Mouse (Mus musculus) myocyte (in vitro differentiated cells): Measurements from ENCODE around the gene Ppp1r10. TPM values are rescaled to one million over a fixed set of nuclear protein-coding genes. Genes with fewer than 3 reads are reported as not detected.
"Not testable (repeated sequence)": the region's sequence is repeated elsewhere in the genome, so short reads cannot be mapped to it uniquely, and the experiment has no call there.

Source experiments
- H3K27me3 ChIP-seq: one replicate; pipeline ENCODE4 v1.6.1; 2011; ENCODE audit not compliant: control insufficient read depth, insufficient read depth, insufficient read length
- H3K36me3 ChIP-seq: one replicate; pipeline ENCODE4 v1.6.1; 2011; ENCODE audit not compliant: control insufficient read depth, insufficient read depth
- H3K4me2 ChIP-seq: one replicate; pipeline ENCODE4 v1.6.1; 2011; ENCODE audit warnings: low read depth, control low read depth
- H3K4me3 ChIP-seq: one replicate; pipeline ENCODE4 v1.5.1; 2011; ENCODE audit warnings: mild to moderate bottlenecking, control low read depth, moderate library complexity
- H3K79me2 ChIP-seq: one replicate; pipeline ENCODE4 v1.6.1; 2011; ENCODE audit not compliant: control insufficient read depth, insufficient read depth
- H3ac ChIP-seq: one replicate; pipeline ENCODE4 v1.6.1; 2011; ENCODE audit not compliant: control insufficient read depth, insufficient read length
- CEBPB ChIP-seq: IDR thresholded peaks from 2 replicates; pipeline ENCODE4 v1.6.1; 2011; ENCODE audit warnings: mild to moderate bottlenecking, moderate library complexity; ENCODE audit not compliant: poor library complexity, insufficient read depth, severe bottlenecking
- E2F4 ChIP-seq: IDR thresholded peaks from one replicate; pipeline ENCODE4 v1.6.1; 2011; ENCODE audit warnings: mild to moderate bottlenecking, control low read depth, moderate library complexity; ENCODE audit not compliant: insufficient read depth
- MAX ChIP-seq: IDR thresholded peaks from one replicate; pipeline ENCODE4 v1.6.1; 2011; ENCODE audit warnings: low read depth, mild to moderate bottlenecking, control low read depth
- MYOD1 ChIP-seq, 3 experiments: IDR thresholded peaks; one replicate each; pipeline ENCODE4 v1.6.1; 2011; ENCODE audit warnings: control low read depth in 2 of 3, low read depth in 2 of 3, mild to moderate bottlenecking in 2 of 3, moderate library complexity in 1 of 3; ENCODE audit not compliant: insufficient read length in 2 of 3, control insufficient read depth in 1 of 3
- MYOG ChIP-seq, 3 experiments: IDR thresholded peaks; one replicate each; pipeline ENCODE4 v1.6.1; 2011; ENCODE audit warnings: control low read depth in 2 of 3, low read depth in 2 of 3, mild to moderate bottlenecking in 2 of 3; ENCODE audit not compliant: insufficient read length in 2 of 3, control insufficient read depth in 1 of 3, insufficient read depth in 1 of 3
- POLR2A ChIP-seq: IDR thresholded peaks from one replicate; pipeline ENCODE4 v1.6.1; 2011; ENCODE audit warnings: low read depth, mild to moderate bottlenecking, control low read depth, moderate library complexity; ENCODE audit not compliant: insufficient read length
- POLR2AphosphoS2 ChIP-seq: IDR thresholded peaks from one replicate; pipeline ENCODE4 v1.6.1; 2011; ENCODE audit warnings: low read depth, control low read depth; ENCODE audit not compliant: insufficient read length
- REST ChIP-seq: IDR thresholded peaks from one replicate; pipeline ENCODE4 v1.6.1; 2011; ENCODE audit warnings: mild to moderate bottlenecking, control low read depth, moderate library complexity; ENCODE audit not compliant: insufficient read depth, insufficient read length
- SRF ChIP-seq: IDR thresholded peaks from one replicate; pipeline ENCODE4 v1.6.1; 2011; ENCODE audit warnings: low read depth; ENCODE audit not compliant: control insufficient read depth, insufficient read length
- TCF12 ChIP-seq: IDR thresholded peaks from one replicate; pipeline ENCODE4 v1.6.1; 2011; ENCODE audit warnings: mild to moderate bottlenecking, control low read depth; ENCODE audit not compliant: poor library complexity, insufficient read depth, severe bottlenecking
- TCF3 ChIP-seq: IDR thresholded peaks from one replicate; pipeline ENCODE4 v1.6.1; 2011; ENCODE audit warnings: low read depth, control low read depth; ENCODE audit not compliant: insufficient read length
- USF1 ChIP-seq: IDR thresholded peaks from one replicate; pipeline ENCODE4 v1.6.1; 2011; ENCODE audit warnings: low read depth, mild to moderate bottlenecking, control low read depth, moderate library complexity
- polyA plus RNA-seq: library from polyadenylated mRNA; unstranded; fragments of >200 nt; fragmentation: generic; extraction: Trizol; gene quantifications from one replicate; pipeline ENCODE4 v1.2.1, GENCODE M21; 2012; ENCODE audit warnings: missing spikeins

Gene Ppp1r10
- polyA plus RNA-seq, 1 experiment = 32.9 TPM

GRCm38 (mm10) chr17:35929534-35929933, 13.3 kb downstream of the Ppp1r10 start:
- Histone ChIP-seq H3K79me2 (no peaks in the 10 kb centered on the region), H3K4me3 (no peak overlapping the region), H3K27me3 (no peaks in the 10 kb centered on the region), H3K36me3 (peaks cover 39% of the 10 kb centered on the region), H3K4me2 (no peak overlapping the region), H3ac (no peak overlapping the region)
- TF ChIP-seq REST (no peak), CEBPB (no peak), USF1 (no peak), E2F4 (no peak), SRF (no peak), TCF3 (no peak), MYOD1 (IDR thresholded peaks at IDR 0.05; ENCODE audit: control insufficient read depth in 1 of 3, insufficient read length in 2 of 3, low read depth in 2 of 3) (no peak), TCF12 (no peak), MYOG (IDR thresholded peaks at IDR 0.05; ENCODE audit: control insufficient read depth in 1 of 3, insufficient read depth in 1 of 3, insufficient read length in 2 of 3, low read depth in 2 of 3) (no peak), MAX (no peak)

GRCm38 (mm10) chr17:35930627-35931026, 14.4 kb downstream of the Ppp1r10 start:
- no peaks in the 10 kb centered on the region for H3K27me3 ChIP-seq
- H3ac ChIP-seq = no peak overlapping the region
- H3K79me2 ChIP-seq = no peaks in the 10 kb centered on the region
- peaks cover 37% of the 10 kb centered on the region for H3K36me3 ChIP-seq
- H3K4me3 ChIP-seq = no peak overlapping the region
- no peak overlapping the region for H3K4me2 ChIP-seq
- no peak for TF ChIP-seq CEBPB
- TF ChIP-seq MAX = no peak
- TF ChIP-seq REST = no peak
- no peak for TF ChIP-seq E2F4
- TF ChIP-seq USF1 = no peak
- TF ChIP-seq MYOD1 (IDR thresholded peaks at IDR 0.05; ENCODE audit: control insufficient read depth in 1 of 3, insufficient read length in 2 of 3, low read depth in 2 of 3) = no peak
- no peak for TF ChIP-seq SRF
- no peak for TF ChIP-seq TCF3
- TF ChIP-seq POLR2AphosphoS2 = peak; percentile 67
- TF ChIP-seq POLR2A = peak; percentile 2
- no peak for TF ChIP-seq MYOG (IDR thresholded peaks at IDR 0.05; ENCODE audit: control insufficient read depth in 1 of 3, insufficient read depth in 1 of 3, insufficient read length in 2 of 3, low read depth in 2 of 3)
- TF ChIP-seq TCF12 = no peak

GRCm38 (mm10) chr17:35932608-35933007, 16.4 kb downstream of the Ppp1r10 start:
- H3K27me3 ChIP-seq = no peaks in the 10 kb centered on the region
- peaks cover 24% of the 10 kb centered on the region for H3K36me3 ChIP-seq
- no peak for TF ChIP-seq USF1
- TF ChIP-seq POLR2AphosphoS2 = peak; percentile 61
- H3K4me3 ChIP-seq = no peak overlapping the region
- no peak overlapping the region for H3ac ChIP-seq
- no peaks in the 10 kb centered on the region for H3K79me2 ChIP-seq
- no peak overlapping the region for H3K4me2 ChIP-seq

- not testable (repeated sequence) for H3K4me2 ChIP-seq
Measured at GRCm38 (mm10) chr17:35935763-35936162, 19.5 kb downstream of the Ppp1r10 start.

GRCm38 (mm10) chr17:35937700-35938348, 21.6 kb downstream of the Ppp1r10 start:
- TF ChIP-seq MYOG (IDR thresholded peaks at IDR 0.05; ENCODE audit: control insufficient read depth in 1 of 3, insufficient read depth in 1 of 3, insufficient read length in 2 of 3, low read depth in 2 of 3) (no peak), CEBPB (no peak), TCF12 (no peak), POLR2AphosphoS2 (no peak), MAX (no peak), POLR2A (no peak), TCF3 (no peak), REST (no peak), MYOD1 (IDR thresholded peaks at IDR 0.05; ENCODE audit: control insufficient read depth in 1 of 3, insufficient read length in 2 of 3, low read depth in 2 of 3) (no peak), SRF (no peak), E2F4 (no peak), USF1 (no peak)
- Histone ChIP-seq H3K4me2 (no peak overlapping the region), H3K27me3 (no peaks in the 10 kb centered on the region), H3K36me3 (no peaks in the 10 kb centered on the region), H3K4me3 (no peak overlapping the region), H3K79me2 (no peaks in the 10 kb centered on the region), H3ac (no peak overlapping the region)

More at GRCm38 (mm10) chr17:35935763-35936162, 19.5 kb downstream of the Ppp1r10 start:
- H3K27me3 ChIP-seq, H3K4me3 ChIP-seq, H3K36me3 ChIP-seq, H3ac ChIP-seq, H3K79me2 ChIP-seq: not testable (repeated sequence)
